Mouse (Mus musculus) spleen, postnatal 36 days (tissue): ENCODE results near the gene Alox12.

Source experiments
- DNase-seq, 2 experiments: peaks; one replicate each; pipeline ENCODE4 v3.0.0; 2022; ENCODE audit warnings: low spot score in 2 of 2, mixed read lengths in 1 of 2

Alox12 gene

GRCm38 (mm10) chr11:70254931-70255531, at the start of gene Alox12:
Gene Alox12, minus strand, starts transcription at chr11:70255353.
- DNase-seq: no peak

- no peak for DNase-seq
These were observed 47.1 kb upstream of the Alox12 start for GRCm38 (mm10) chr11:70302293-70302692.

- DNase-seq: peak; percentile 30 to 41
These were observed 42.8 kb upstream of the Alox12 start for GRCm38 (mm10) chr11:70297836-70298454.

GRCm38 (mm10) chr11:70297405-70297804, 42.3 kb upstream of the Alox12 start:
- no peak for DNase-seq

GRCm38 (mm10) chr11:70293881-70294280, 38.7 kb upstream of the Alox12 start:
- DNase-seq: no peak

GRCm38 (mm10) chr11:70291235-70291634, 36.1 kb upstream of the Alox12 start:
- no peak for DNase-seq

- DNase-seq: no peak
These were observed 34.1 kb upstream of the Alox12 start for GRCm38 (mm10) chr11:70289236-70289635.

- DNase-seq: no peak
These were observed 32.9 kb upstream of the Alox12 start for GRCm38 (mm10) chr11:70288102-70288501.

GRCm38 (mm10) chr11:70285686-70286085, 30.5 kb upstream of the Alox12 start:
- DNase-seq: no peak

- DNase-seq: no peak
These were observed 29.6 kb upstream of the Alox12 start for GRCm38 (mm10) chr11:70284757-70285156.

- DNase-seq: no peak
These were observed 28.5 kb upstream of the Alox12 start for GRCm38 (mm10) chr11:70283666-70284065.

- peak; percentile 16 to 52 for DNase-seq
These were observed 25.3 kb upstream of the Alox12 start for GRCm38 (mm10) chr11:70280441-70280840.

GRCm38 (mm10) chr11:70278961-70279360, 23.8 kb upstream of the Alox12 start:
- no peak for DNase-seq

- no peak for DNase-seq
These were observed 16.5 kb upstream of the Alox12 start for GRCm38 (mm10) chr11:70271641-70272040.

GRCm38 (mm10) chr11:70266405-70266804, 11.3 kb upstream of the Alox12 start:
- no peak for DNase-seq

- DNase-seq: no peak
These were observed 10.7 kb upstream of the Alox12 start for GRCm38 (mm10) chr11:70265819-70266218.

GRCm38 (mm10) chr11:70265252-70265651, 10.1 kb upstream of the Alox12 start:
- DNase-seq: no peak

- no peak for DNase-seq
These were observed 3.9 kb upstream of the Alox12 start for GRCm38 (mm10) chr11:70259035-70259434.

- DNase-seq: no peak
These were observed 816 bp downstream of the Alox12 start for GRCm38 (mm10) chr11:70254337-70254736.

- DNase-seq: no peak
These were observed 3.3 kb downstream of the Alox12 start for GRCm38 (mm10) chr11:70251853-70252252.

- no peak for DNase-seq
These were observed 5.0 kb downstream of the Alox12 start for GRCm38 (mm10) chr11:70250150-70250549.

GRCm38 (mm10) chr11:70247136-70247845, 7.9 kb downstream of the Alox12 start:
- DNase-seq: peak; percentile 43 to 66

- DNase-seq: no peak
These were observed 12.6 kb downstream of the Alox12 start for GRCm38 (mm10) chr11:70242591-70242990.
